Mouse (Mus musculus): ENCODE data around the gene Pigl.
"Not testable (repeated sequence)": the region's sequence is repeated elsewhere in the genome, so short reads cannot be mapped to it uniquely, and the experiment has no call there.

Pigl gene

GRCm38 (mm10) chr11:62470451-62470850 lies 12.2 kb downstream of the Pigl start:
- no peak for DNase-seq

- peak; percentile 53 for DNase-seq
Observed at GRCm38 (mm10) chr11:62473516-62473915, 15.3 kb downstream of the Pigl start.

GRCm38 (mm10) chr11:62476156-62476555 lies 17.9 kb downstream of the Pigl start:
- DNase-seq: peak; percentile 34

GRCm38 (mm10) chr11:62478931-62479330 lies 20.7 kb downstream of the Pigl start:
- DNase-seq: peak; percentile 76

GRCm38 (mm10) chr11:62479581-62479980 lies 21.3 kb downstream of the Pigl start:
- DNase-seq: no peak

GRCm38 (mm10) chr11:62486949-62487348 lies 28.7 kb downstream of the Pigl start:
- no peak for DNase-seq

- no peak for DNase-seq
Observed at GRCm38 (mm10) chr11:62487540-62488350, 29.5 kb downstream of the Pigl start.

GRCm38 (mm10) chr11:62493701-62494100 lies 35.4 kb downstream of the Pigl start:
- DNase-seq: no peak

GRCm38 (mm10) chr11:62494754-62495275 lies 36.6 kb downstream of the Pigl start:
- DNase-seq: peak; percentile 98

- DNase-seq: peak; percentile 94
Observed at GRCm38 (mm10) chr11:62495276-62495801, 37.1 kb downstream of the Pigl start.

- DNase-seq: peak; percentile 87
Observed at GRCm38 (mm10) chr11:62496151-62496715, 38.0 kb downstream of the Pigl start.

- DNase-seq: no peak
Observed at GRCm38 (mm10) chr11:62497181-62497580, 38.9 kb downstream of the Pigl start.

- DNase-seq: no peak
Observed at GRCm38 (mm10) chr11:62498802-62499201, 40.5 kb downstream of the Pigl start.

- no peak for DNase-seq
Observed at GRCm38 (mm10) chr11:62500529-62500928, 42.3 kb downstream of the Pigl start.

GRCm38 (mm10) chr11:62507683-62508082 lies 49.4 kb downstream of the Pigl start:
- no peak for DNase-seq

- not testable (repeated sequence) for DNase-seq
Observed at GRCm38 (mm10) chr11:62508365-62508764, 50.1 kb downstream of the Pigl start.

GRCm38 (mm10) chr11:62508816-62509215 lies 50.6 kb downstream of the Pigl start:
- not testable (repeated sequence) for DNase-seq

GRCm38 (mm10) chr11:62509571-62509970 lies 51.3 kb downstream of the Pigl start:
- no peak for DNase-seq

GRCm38 (mm10) chr11:62510956-62511355 lies 52.7 kb downstream of the Pigl start:
- no peak for DNase-seq

GRCm38 (mm10) chr11:62511444-62512202 lies 53.4 kb downstream of the Pigl start:
- DNase-seq: no peak

- DNase-seq: peak; percentile 78
Observed at GRCm38 (mm10) chr11:62512529-62513080, 54.3 kb downstream of the Pigl start.

GRCm38 (mm10) chr11:62513311-62513710 lies 55.1 kb downstream of the Pigl start:
- DNase-seq: peak; percentile 54

GRCm38 (mm10) chr11:62518991-62519390 lies 60.7 kb downstream of the Pigl start:
- DNase-seq: peak; percentile 36

Measured in heart, adult 11 months (tissue).